Mouse (Mus musculus) heart, postnatal 36 days (tissue): ENCODE results near the gene Cd3e. TPM values are rescaled to one million over a fixed set of nuclear protein-coding genes. Genes with fewer than 3 reads are reported as not detected.
"Not testable (repeated sequence)": the region's sequence is repeated elsewhere in the genome, so short reads cannot be mapped to it uniquely, and the experiment has no call there.

Experiments
- DNase-seq, 2 experiments: peaks; one replicate each; pipeline ENCODE4 v3.0.0; 2021 to 2022
- intact Hi-C: fragments of 180-260 bp; cut with DNase I; formaldehyde crosslinking; loops from one replicate; pipeline ENCODE4 v1.15.1; 2025
- total RNA-seq, 2 experiments: library from RNA; stranded (reverse); gene quantifications; 2 replicates each; pipeline ENCODE4 v1.2.3; 2021

Gene Cd3e
- total RNA-seq = under 1 TPM; 0.47 to 0.60 TPM

- intact Hi-C loops = no loop called here
- DNase-seq = no peak
These were observed at the start of gene Cd3e for GRCm38 (mm10) chr9:45009180-45010078. Gene Cd3e (minus strand): TSS chr9:45009627.

- DNase-seq = no peak
- intact Hi-C loops = no loop called here
These were observed 49.0 kb upstream of the Cd3e start for GRCm38 (mm10) chr9:45058304-45058940.

- DNase-seq = peak; percentile 71 to 77
- intact Hi-C loops = no loop called here
These were observed 45.8 kb upstream of the Cd3e start, which contains the start of gene Mpzl3 for GRCm38 (mm10) chr9:45055082-45055713. Gene Mpzl3 (plus strand): TSS chr9:45055186.

- no peak for DNase-seq
- intact Hi-C loops = no loop called here
These were observed 40.9 kb upstream of the Cd3e start for GRCm38 (mm10) chr9:45050301-45050700.

- intact Hi-C loops = no loop called here
- DNase-seq = no peak
These were observed 40.3 kb upstream of the Cd3e start for GRCm38 (mm10) chr9:45049731-45050130.

GRCm38 (mm10) chr9:45048511-45048910, 39.1 kb upstream of the Cd3e start:
- peak in 1 of 2 experiments; percentile 17 for DNase-seq
- intact Hi-C loops = loop anchor here (1.0 kb wide), 1 partner anchor 25 kb away; no protein-coding TSS in a partner anchor

- intact Hi-C loops = no loop called here
- no peak for DNase-seq
These were observed 37.5 kb upstream of the Cd3e start for GRCm38 (mm10) chr9:45046973-45047372.

- no peak for DNase-seq
- intact Hi-C loops = no loop called here
These were observed 33.5 kb upstream of the Cd3e start for GRCm38 (mm10) chr9:45042947-45043346.

GRCm38 (mm10) chr9:45042056-45042720, 32.8 kb upstream of the Cd3e start:
- intact Hi-C loops = no loop called here
- DNase-seq = no peak

- DNase-seq = no peak
- intact Hi-C loops = no loop called here
These were observed 31.9 kb upstream of the Cd3e start for GRCm38 (mm10) chr9:45041131-45041838.

- no peak for DNase-seq
- intact Hi-C loops = no loop called here
These were observed 30.8 kb upstream of the Cd3e start for GRCm38 (mm10) chr9:45040066-45040845.

- no peak for DNase-seq
- intact Hi-C loops = no loop called here
These were observed 30.1 kb upstream of the Cd3e start, which contains the start of gene Mpzl2 for GRCm38 (mm10) chr9:45039499-45039898. Gene Mpzl2 (plus strand): TSS chr9:45039799.

- DNase-seq, intact Hi-C loops: not testable (repeated sequence)
These were observed 28.4 kb upstream of the Cd3e start for GRCm38 (mm10) chr9:45037803-45038202.

GRCm38 (mm10) chr9:45034526-45034925, 25.1 kb upstream of the Cd3e start:
- intact Hi-C loops = no loop called here
- DNase-seq = no peak

- DNase-seq = no peak
- intact Hi-C loops = no loop called here
These were observed 22.8 kb upstream of the Cd3e start for GRCm38 (mm10) chr9:45032261-45032660.

- intact Hi-C loops = no loop called here
- no peak for DNase-seq
These were observed 20.9 kb upstream of the Cd3e start for GRCm38 (mm10) chr9:45030341-45030740.

- DNase-seq = no peak
- intact Hi-C loops = no loop called here
These were observed 17.9 kb upstream of the Cd3e start for GRCm38 (mm10) chr9:45027376-45027775.

GRCm38 (mm10) chr9:45024187-45024586, 14.8 kb upstream of the Cd3e start:
- no peak for DNase-seq
- intact Hi-C loops = no loop called here

- intact Hi-C loops = loop anchor here (1.0 kb wide), 1 partner anchor 25 kb away; no protein-coding TSS in a partner anchor
- DNase-seq = no peak
These were observed 14.2 kb upstream of the Cd3e start for GRCm38 (mm10) chr9:45023638-45024037.
